Mouse (Mus musculus): ENCODE measurements around the gene Hgfac.
A peak's percentile ranks its signal among the peaks of the same experiment; 100 is the strongest.

- peak; percentile 95 for TF ChIP-seq CTCF (IDR thresholded peaks at IDR 0.05; ENCODE audit: control insufficient read depth, insufficient read depth, low read length)
- TF ChIP-seq POLR2A (IDR thresholded peaks at IDR 0.05; ENCODE audit: borderline replicate concordance, control insufficient read depth, low read depth, low read length), result no peak
These were observed 47.7 kb downstream of the Hgfac start for GRCm38 (mm10) chr5:35088785-35089613.

All from bone marrow, adult 2 months (tissue).